Mouse (Mus musculus) hindbrain, embryonic 14.5 days (tissue): ENCODE results near the gene Btbd35f24. TPM values are rescaled to one million over a fixed set of nuclear protein-coding genes. Genes with fewer than 3 reads are reported as not detected.
"Not testable (repeated sequence)": the region's sequence is repeated elsewhere in the genome, so short reads cannot be mapped to it uniquely, and the experiment has no call there.

Experiments
- ATAC-seq: fragments of 200-750 bp; cut with Nextera tagmentation; 2 replicates; pipeline ENCODE4 v1.8.0; 2017; ENCODE audit warnings: moderate number of reproducible peaks, mild to moderate bottlenecking, moderate TSS enrichment, moderate library complexity; ENCODE audit not compliant: low FRiP score
- DNase-seq: peaks from one replicate; pipeline ENCODE4 v3.0.0-alpha.2; 2015; ENCODE audit warnings: low spot score
- H3K27ac ChIP-seq: fragments of 300-500 bp; sonication (generic); 2 replicates; pipeline ENCODE4 v1.5.1; 2014; ENCODE audit warnings: mild to moderate bottlenecking, moderate library complexity
- H3K27me3 ChIP-seq: fragments of 300-500 bp; sonication (generic); 2 replicates; pipeline ENCODE4 v1.6.1; 2014; ENCODE audit warnings: mild to moderate bottlenecking, low read length, mixed read lengths; ENCODE audit not compliant: control insufficient read depth, insufficient read depth
- H3K36me3 ChIP-seq: fragments of 300-500 bp; sonication (generic); replicated peaks from 2 replicates; pipeline ENCODE4 v1.6.1; 2014; ENCODE audit not compliant: control insufficient read depth, insufficient read depth
- H3K4me1 ChIP-seq: fragments of 300-500 bp; sonication (generic); replicated peaks from 2 replicates; pipeline ENCODE4 v1.6.1; 2014; ENCODE audit warnings: antibody characterized with exemption, low read length, mixed read lengths; ENCODE audit not compliant: control insufficient read depth, insufficient read depth
- H3K4me2 ChIP-seq: fragments of 300-500 bp; sonication (generic); replicated peaks from 2 replicates; pipeline ENCODE4 v1.6.1; 2014; ENCODE audit warnings: mild to moderate bottlenecking, moderate library complexity
- H3K4me3 ChIP-seq: fragments of 300-500 bp; sonication (generic); replicated peaks from 2 replicates; pipeline ENCODE4 v1.5.1; 2014; ENCODE audit warnings: mild to moderate bottlenecking, low read length
- H3K9ac ChIP-seq: fragments of 300-500 bp; sonication (generic); 2 replicates; pipeline ENCODE4 v1.6.1; 2014
- H3K9me3 ChIP-seq: fragments of 300-500 bp; sonication (generic); 2 replicates; pipeline ENCODE4 v1.6.1; 2016; ENCODE audit warnings: low read length; ENCODE audit not compliant: control insufficient read depth
- WGBS: fragments of 180-500 bp; shearing (Covaris S2); extraction: QIAGEN DNeasy Blood & Tissue Kit; methylation state at CpG from one replicate; pipeline ENCODE4 v1.1.7; 2014; 5-methylcytosine and 5-hydroxymethylcytosine counted together
- polyA plus RNA-seq: library from polyadenylated mRNA; unstranded; fragments of >200 nt; fragmentation: Nextera tagmentation; extraction: Ambion mirVana; gene quantifications from 2 replicates; pipeline ENCODE4 v1.2.1, GENCODE M21; 2014

Gene Btbd35f24
- polyA plus RNA-seq = not detected in 2 replicates

GRCm38 (mm10) chrX:3195727-3196126, at the start of gene Btbd35f24:
Btbd35f24 (minus strand) TSS chrX:3195827.
- H3K4me2 ChIP-seq, H3K9me3 ChIP-seq, H3K27ac ChIP-seq, DNase-seq, H3K27me3 ChIP-seq, H3K9ac ChIP-seq, H3K36me3 ChIP-seq, ATAC-seq, H3K4me3 ChIP-seq, H3K4me1 ChIP-seq: not testable (repeated sequence)
- no CpG with 5 or more reads among the region's 2 CpGs for WGBS

Other genes starting within 250 kb of the Btbd35f24 start
- gene Btbd35f23, start 119.0 kb downstream of the Btbd35f24 start, polyA plus RNA-seq = not detected in 2 replicates
- not detected in 2 replicates for gene Btbd35f11, start 247.9 kb upstream of the Btbd35f24 start, polyA plus RNA-seq